Mouse (Mus musculus) adrenal gland, adult 2 months (tissue): ENCODE data around the gene Lrrc8d. TPM values are rescaled to one million over a fixed set of nuclear protein-coding genes. Genes with fewer than 3 reads are reported as not detected.

Experiments used
- DNase-seq: peaks from one replicate; pipeline ENCODE4 v3.0.0; 2021
- polyA plus RNA-seq: library from polyadenylated mRNA; depleted of rRNA; stranded (reverse); fragments of >200 nt; gene quantifications from 2 replicates; pipeline ENCODE4 v1.2.3, GENCODE M21; 2012
- total RNA-seq, 2 experiments: library from RNA; stranded (reverse); gene quantifications; 2 replicates each; pipeline ENCODE4 v1.2.3; 2021

The Lrrc8d gene
- total and polyA plus RNA-seq, 3 experiments, result 31.8 to 127 (median 105) TPM

GRCm38 (mm10) chr5:105765386-105765785, 65.6 kb downstream of the Lrrc8d start:
- DNase-seq, result peak; percentile 86

- no peak for DNase-seq
These were observed 76.6 kb downstream of the Lrrc8d start for GRCm38 (mm10) chr5:105776368-105776767.

- DNase-seq, result no peak
These were observed 77.3 kb downstream of the Lrrc8d start for GRCm38 (mm10) chr5:105776978-105777593.

GRCm38 (mm10) chr5:105777645-105778044, 77.9 kb downstream of the Lrrc8d start:
- no peak for DNase-seq

GRCm38 (mm10) chr5:105778189-105778588, 78.4 kb downstream of the Lrrc8d start:
- no peak for DNase-seq

GRCm38 (mm10) chr5:105778723-105779122, 79.0 kb downstream of the Lrrc8d start:
- no peak for DNase-seq

GRCm38 (mm10) chr5:105779331-105779730, 79.6 kb downstream of the Lrrc8d start:
- DNase-seq, result peak; percentile 74

- no peak for DNase-seq
These were observed 84.1 kb downstream of the Lrrc8d start for GRCm38 (mm10) chr5:105783848-105784247.

- DNase-seq, result no peak
These were observed 85.0 kb downstream of the Lrrc8d start for GRCm38 (mm10) chr5:105784724-105785123.

GRCm38 (mm10) chr5:105787577-105787976, 87.8 kb downstream of the Lrrc8d start:
- no peak for DNase-seq

GRCm38 (mm10) chr5:105789801-105790200, 90.0 kb downstream of the Lrrc8d start:
- peak; percentile 59 for DNase-seq

GRCm38 (mm10) chr5:105792331-105792801, 92.6 kb downstream of the Lrrc8d start:
- DNase-seq, result no peak

GRCm38 (mm10) chr5:105792853-105793547, 93.2 kb downstream of the Lrrc8d start:
- peak; percentile 89 for DNase-seq

GRCm38 (mm10) chr5:105793548-105793940, 93.8 kb downstream of the Lrrc8d start:
- no peak for DNase-seq

- no peak for DNase-seq
These were observed 98.7 kb downstream of the Lrrc8d start for GRCm38 (mm10) chr5:105798421-105798820.

- no peak for DNase-seq
These were observed 100.3 kb downstream of the Lrrc8d start for GRCm38 (mm10) chr5:105799850-105800635.

- no peak for DNase-seq
These were observed 101.3 kb downstream of the Lrrc8d start for GRCm38 (mm10) chr5:105801031-105801529.

GRCm38 (mm10) chr5:105805955-105806354, 106.2 kb downstream of the Lrrc8d start:
- no peak for DNase-seq

GRCm38 (mm10) chr5:105807461-105807860, 107.7 kb downstream of the Lrrc8d start:
- peak; percentile 54 for DNase-seq

GRCm38 (mm10) chr5:105809056-105809455, 109.3 kb downstream of the Lrrc8d start:
- peak; percentile 56 for DNase-seq

GRCm38 (mm10) chr5:105813036-105813435, 113.3 kb downstream of the Lrrc8d start:
- DNase-seq, result no peak

- no peak for DNase-seq
These were observed 114.2 kb downstream of the Lrrc8d start for GRCm38 (mm10) chr5:105813974-105814373.

- DNase-seq, result no peak
These were observed 116.3 kb downstream of the Lrrc8d start for GRCm38 (mm10) chr5:105816118-105816517.
